Mouse (Mus musculus) natural killer cell, adult 2 months (primary cell): Measurements from ENCODE around the gene Tmem139.
A peak's percentile ranks its signal among the peaks of the same experiment; 100 is the strongest.

Source experiments
- DNase-seq, 2 experiments: peaks; one replicate each; pipeline ENCODE4 v3.0.0; 2022; ENCODE audit warnings: low spot score in 2 of 2

The Tmem139 gene

GRCm38 (mm10) chr6:42261524-42262170 is at the start of gene Tmem139:
Tmem139 (plus strand) TSS chr6:42261970.
- DNase-seq: no peak

DNA sequence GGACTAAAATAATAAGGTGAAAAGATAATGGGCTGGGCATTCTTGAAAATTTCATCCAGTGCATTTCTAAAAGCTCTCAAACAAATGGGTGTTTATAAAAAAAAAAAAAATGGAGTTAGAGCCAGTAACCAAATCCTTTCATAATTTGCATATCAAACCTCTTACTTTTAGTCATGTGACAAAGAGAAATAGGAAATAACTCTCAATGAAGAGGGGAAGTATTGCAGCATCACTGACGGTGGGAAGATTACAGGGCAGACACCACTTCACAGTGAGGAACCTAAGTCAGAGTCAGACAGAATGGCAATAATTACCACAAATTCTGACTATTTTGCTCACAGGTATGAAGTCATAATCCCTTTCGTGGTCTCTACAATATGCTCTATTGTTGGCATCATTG is 46.7 kb upstream of the Tmem139 start, which contains the start of gene Tas2r144:
Tas2r144 (plus strand) TSS at position 301 of the 400 bp plus-strand sequence.
- no peak for DNase-seq

DNA sequence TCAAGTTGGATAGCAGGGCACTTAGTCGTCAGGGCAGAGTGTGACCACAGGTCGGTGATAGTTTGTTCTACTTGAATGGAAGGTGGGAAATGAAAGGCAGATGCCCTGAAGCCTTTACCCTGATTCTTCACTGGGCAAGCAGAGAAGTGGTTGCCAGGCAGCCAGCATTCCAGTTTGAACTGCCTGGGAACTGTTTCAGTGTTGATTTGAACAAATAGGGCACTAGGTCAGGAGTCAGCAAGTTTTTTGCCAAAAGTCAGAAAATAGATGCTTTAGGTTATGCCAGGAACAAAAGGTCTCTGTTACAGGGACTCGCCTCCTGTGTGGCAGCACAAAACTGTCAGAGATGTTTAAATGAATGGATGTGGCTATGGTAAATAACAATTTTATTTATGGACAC is 39.5 kb upstream of the Tmem139 start:
- DNase-seq: no peak

- DNase-seq: no peak
Measured at GRCm38 (mm10) chr6:42225046-42225445, 36.7 kb upstream of the Tmem139 start.

GRCm38 (mm10) chr6:42227240-42228101 is 34.3 kb upstream of the Tmem139 start:
- peak; percentile 38 to 69 for DNase-seq

DNA sequence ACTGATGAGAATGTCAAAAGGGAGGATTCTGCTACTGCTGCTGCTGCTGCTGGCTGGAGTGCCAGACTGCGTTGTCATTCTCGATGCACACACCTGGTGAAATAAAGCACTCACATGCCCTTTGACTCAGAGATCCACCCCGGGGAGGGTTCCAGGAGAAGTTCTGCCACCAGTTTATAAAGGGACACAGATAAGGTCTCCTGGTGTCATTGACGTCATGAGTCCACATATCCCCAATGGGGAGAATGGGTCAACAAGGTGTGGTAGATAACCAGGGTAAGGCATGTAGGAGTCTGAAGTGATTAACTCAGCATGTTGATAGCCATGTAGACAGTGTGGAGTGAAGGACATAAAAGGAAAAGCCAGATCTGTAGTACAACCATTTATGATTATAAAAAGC is 32.2 kb upstream of the Tmem139 start:
- no peak for DNase-seq

DNA sequence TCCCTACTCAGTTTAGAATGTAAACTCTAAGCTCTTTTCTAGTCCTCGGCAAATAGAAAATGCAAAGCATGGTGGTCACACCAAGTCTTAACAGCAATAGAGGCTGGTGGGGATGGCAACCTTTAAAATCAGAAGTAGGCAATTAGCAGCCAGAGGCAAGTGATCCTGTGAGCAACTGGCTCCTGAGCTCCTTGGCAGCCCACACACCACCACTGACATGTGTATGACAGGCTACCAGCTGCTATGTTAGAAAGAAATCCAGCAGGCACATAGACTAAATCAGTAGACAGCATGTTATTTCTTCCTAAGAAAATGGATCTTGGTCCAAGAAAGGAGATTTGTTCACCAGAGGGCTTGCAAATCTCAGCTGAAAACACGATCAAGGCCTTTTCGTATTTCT is 30.6 kb upstream of the Tmem139 start:
- DNase-seq: no peak

GRCm38 (mm10) chr6:42237276-42237805 is 24.4 kb upstream of the Tmem139 start:
- DNase-seq: no peak

GRCm38 (mm10) chr6:42241311-42242045 is 20.3 kb upstream of the Tmem139 start:
- DNase-seq: no peak

- peak; percentile 70 to 83 for DNase-seq
Measured at GRCm38 (mm10) chr6:42245711-42246353, 15.9 kb upstream of the Tmem139 start, which contains the start of gene Gstk1. Gstk1 (plus strand) TSS chr6:42245935.

GRCm38 (mm10) chr6:42247173-42247572 is 14.6 kb upstream of the Tmem139 start:
- no peak for DNase-seq

GRCm38 (mm10) chr6:42247981-42248380 is 13.8 kb upstream of the Tmem139 start:
- DNase-seq: no peak

- DNase-seq: no peak
Measured at GRCm38 (mm10) chr6:42251791-42252190, 10.0 kb upstream of the Tmem139 start.

- DNase-seq: no peak
Measured at GRCm38 (mm10) chr6:42253103-42253502, 8.7 kb upstream of the Tmem139 start.

- DNase-seq: peak; percentile 34 to 63
Measured at GRCm38 (mm10) chr6:42257303-42257863, 4.4 kb upstream of the Tmem139 start.

- no peak for DNase-seq
Measured at GRCm38 (mm10) chr6:42260430-42260829, 1.3 kb upstream of the Tmem139 start.

- peak; percentile 92 to 95 for DNase-seq
Measured at GRCm38 (mm10) chr6:42264626-42265312, 3.0 kb downstream of the Tmem139 start, which contains the start of gene Casp2. Casp2 (plus strand) TSS chr6:42264985.

- peak; percentile 12 to 49 for DNase-seq
Measured at GRCm38 (mm10) chr6:42265391-42266330, 3.9 kb downstream of the Tmem139 start.

DNA sequence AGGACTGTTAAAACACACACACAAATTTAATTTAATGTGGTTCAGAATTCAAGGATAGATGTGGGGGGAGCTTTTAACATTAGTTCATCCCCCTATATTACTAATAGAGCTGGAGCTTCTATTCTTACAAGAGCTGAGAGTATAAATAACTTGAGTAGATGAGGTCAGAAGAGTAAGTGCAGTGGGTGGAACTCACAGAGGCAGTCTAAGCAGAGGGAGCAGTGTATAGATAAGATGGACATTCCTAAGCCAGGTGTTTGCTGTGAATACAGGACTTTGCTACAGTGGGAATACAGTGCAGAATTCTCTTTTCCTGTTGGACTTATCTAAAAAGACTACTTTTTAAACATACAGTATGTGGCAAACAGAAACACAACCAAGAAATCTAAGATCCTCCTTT is 9.0 kb downstream of the Tmem139 start:
- DNase-seq: no peak
